Mouse (Mus musculus) neural tube, embryonic 15.5 days (tissue): ENCODE results near the gene Dnah17. TPM values are rescaled to one million over a fixed set of nuclear protein-coding genes. Genes with fewer than 3 reads are reported as not detected.

Experiments used
- ATAC-seq: fragments of 200-750 bp; cut with Nextera tagmentation; 2 replicates; pipeline ENCODE4 v1.8.0; 2017; ENCODE audit warnings: mild to moderate bottlenecking, moderate TSS enrichment, moderate library complexity; ENCODE audit not compliant: low FRiP score
- H3K27ac ChIP-seq: fragments of 300-500 bp; sonication (generic); replicated peaks from 2 replicates; pipeline ENCODE4 v1.5.1; 2015; ENCODE audit warnings: mild to moderate bottlenecking, inconsistent platforms
- H3K27me3 ChIP-seq: fragments of 300-500 bp; sonication (generic); replicated peaks from 2 replicates; pipeline ENCODE4 v1.6.1; 2015; ENCODE audit warnings: inconsistent platforms
- H3K36me3 ChIP-seq: fragments of 300-500 bp; sonication (generic); 2 replicates; pipeline ENCODE4 v1.6.1; 2015; ENCODE audit warnings: inconsistent platforms
- H3K4me1 ChIP-seq: fragments of 300-500 bp; sonication (generic); 2 replicates; pipeline ENCODE4 v1.6.1; 2015; ENCODE audit warnings: inconsistent platforms
- H3K4me2 ChIP-seq: fragments of 300-500 bp; sonication (generic); 2 replicates; pipeline ENCODE4 v1.6.1; 2015; ENCODE audit warnings: inconsistent platforms, mild to moderate bottlenecking, moderate library complexity
- H3K4me3 ChIP-seq: fragments of 300-500 bp; sonication (generic); replicated peaks from 2 replicates; pipeline ENCODE4 v1.5.1; 2015; ENCODE audit warnings: mild to moderate bottlenecking, inconsistent platforms
- H3K9ac ChIP-seq: fragments of 300-500 bp; sonication (generic); replicated peaks from 2 replicates; pipeline ENCODE4 v1.6.1; 2015; ENCODE audit warnings: mild to moderate bottlenecking, inconsistent platforms
- H3K9me3 ChIP-seq: fragments of 300-500 bp; sonication (generic); replicated peaks from 2 replicates; pipeline ENCODE4 v1.6.1; 2016; ENCODE audit warnings: inconsistent platforms
- WGBS: fragments of 180-500 bp; shearing (Covaris S2); methylation state at CpG from one replicate; pipeline ENCODE4 v1.1.7; 2015; ENCODE audit warnings: mixed read lengths; 5-methylcytosine and 5-hydroxymethylcytosine counted together
- polyA plus RNA-seq: library from polyadenylated mRNA; unstranded; fragments of >200 nt; fragmentation: Nextera tagmentation; extraction: Ambion mirVana; gene quantifications from 2 replicates; pipeline ENCODE4 v1.2.1, GENCODE M21; 2015

Dnah17 gene
- polyA plus RNA-seq, 1 experiment from 2014 or later: 0.28 TPM

DNA sequence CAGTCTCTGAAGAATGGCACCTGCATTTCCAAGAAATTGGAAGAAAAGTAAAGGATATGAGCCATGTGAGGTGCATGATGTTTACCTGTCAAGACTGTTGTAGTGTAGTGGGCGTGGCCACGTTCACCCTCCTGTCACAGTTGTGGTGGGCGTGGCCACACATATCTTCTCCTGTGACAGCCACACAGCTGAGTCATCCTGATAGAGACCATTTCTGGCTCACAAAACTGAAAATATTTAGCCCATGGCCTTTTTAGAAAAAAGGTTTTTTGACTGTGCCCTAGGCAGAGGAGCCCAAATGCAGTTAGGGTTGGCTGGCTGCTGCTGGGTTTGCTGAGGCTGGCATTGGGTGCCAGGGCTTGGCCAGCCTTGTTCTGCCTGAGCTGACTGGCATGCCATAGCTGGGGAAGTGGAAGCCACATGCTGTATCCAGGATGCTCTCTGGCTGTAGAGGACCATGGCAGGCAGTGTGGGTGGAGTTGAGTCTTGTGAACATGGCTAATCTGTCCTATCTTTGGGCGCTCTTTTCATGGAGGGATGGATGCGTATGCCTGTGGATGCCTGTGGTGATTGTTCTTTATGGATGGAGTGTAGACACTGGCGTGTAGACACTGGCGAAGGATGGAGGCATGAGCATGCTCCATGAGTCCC is 129.7 kb downstream of the Dnah17 start:
- ATAC-seq: no peak
- Histone ChIP-seq H3K4me3 (no peak overlapping the region), H3K9me3 (no peaks in the 10 kb centered on the region), H3K36me3 (peaks cover 59% of the 10 kb centered on the region), H3K4me1 (peaks cover 13% of the 10 kb centered on the region), H3K27ac (no peak overlapping the region), H3K27me3 (no peaks in the 10 kb centered on the region), H3K9ac (no peak overlapping the region), H3K4me2 (no peak overlapping the region)
- 94% methylated on average over 7 of the region's 7 CpGs for WGBS

DNA sequence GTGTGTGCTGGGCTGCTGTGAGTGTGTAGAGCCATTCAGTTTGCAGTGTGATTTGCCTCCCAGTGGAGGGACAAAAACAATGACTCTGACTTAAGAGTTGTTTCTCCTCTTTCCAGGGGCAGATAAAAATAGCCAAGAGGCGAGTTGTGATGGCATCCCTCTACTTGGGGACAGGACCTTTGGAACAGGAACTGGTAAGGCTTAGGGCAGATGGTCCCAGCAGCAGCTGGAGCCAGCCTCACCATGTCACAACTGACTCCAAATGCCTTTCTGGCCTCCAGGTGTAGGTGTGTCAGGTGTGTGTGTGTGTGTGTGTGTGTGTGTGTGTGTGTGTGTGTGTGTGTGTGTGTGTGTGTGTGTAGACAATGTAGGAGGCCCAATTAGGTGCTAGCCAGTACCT is 130.4 kb downstream of the Dnah17 start:
- no peaks in the 10 kb centered on the region for H3K9me3 ChIP-seq
- no peaks in the 10 kb centered on the region for H3K27me3 ChIP-seq
- peaks cover 19% of the 10 kb centered on the region for H3K4me1 ChIP-seq
- H3K9ac ChIP-seq: no peak overlapping the region
- H3K36me3 ChIP-seq: peaks cover 53% of the 10 kb centered on the region
- H3K27ac ChIP-seq: no peak overlapping the region
- ATAC-seq: no peak
- no peak overlapping the region for H3K4me3 ChIP-seq
- no peak overlapping the region for H3K4me2 ChIP-seq
- 73% methylated on average over 1 of the region's 1 CpGs for WGBS

GRCm38 (mm10) chr11:117999260-117999934 is 131.0 kb downstream of the Dnah17 start:
- 84% methylated on average over 6 of the region's 6 CpGs for WGBS

GRCm38 (mm10) chr11:117998356-117998755 is 132.1 kb downstream of the Dnah17 start:
- H3K4me1 ChIP-seq: peaks cover 36% of the 10 kb centered on the region
- 92% methylated on average over 4 of the region's 4 CpGs for WGBS
- no peaks in the 10 kb centered on the region for H3K9me3 ChIP-seq
- H3K27me3 ChIP-seq: no peaks in the 10 kb centered on the region
- H3K27ac ChIP-seq: no peak overlapping the region
- peaks cover 36% of the 10 kb centered on the region for H3K36me3 ChIP-seq
- H3K4me2 ChIP-seq: no peak overlapping the region
- no peak overlapping the region for H3K4me3 ChIP-seq
- no peak for ATAC-seq
- H3K9ac ChIP-seq: no peak overlapping the region

More at GRCm38 (mm10) chr11:117999260-117999934, 131.0 kb downstream of the Dnah17 start:
- Histone ChIP-seq H3K9me3 (no peaks in the 10 kb centered on the region), H3K27me3 (no peaks in the 10 kb centered on the region), H3K4me3 (no peak overlapping the region), H3K36me3 (peaks cover 46% of the 10 kb centered on the region), H3K4me1 (peaks cover 26% of the 10 kb centered on the region), H3K9ac (no peak overlapping the region), H3K4me2 (no peak overlapping the region), H3K27ac (no peak overlapping the region)
- ATAC-seq: no peak

- 93% methylated on average over 2 of the region's 2 CpGs for WGBS
- ATAC-seq: no peak
- no peaks in the 10 kb centered on the region for H3K9me3 ChIP-seq
- H3K9ac ChIP-seq: no peak overlapping the region
- H3K27ac ChIP-seq: 0 out of 2 replicates have a peak overlapping the region, but pooled peaks have one; percentile 11
- H3K27me3 ChIP-seq: no peaks in the 10 kb centered on the region
- H3K4me2 ChIP-seq: no peak overlapping the region
- peaks cover 40% of the 10 kb centered on the region for H3K4me1 ChIP-seq
- peaks cover 26% of the 10 kb centered on the region for H3K36me3 ChIP-seq
- H3K4me3 ChIP-seq: no peak overlapping the region
These were observed 133.3 kb downstream of the Dnah17 start for GRCm38 (mm10) chr11:117997085-117997484.

DNA sequence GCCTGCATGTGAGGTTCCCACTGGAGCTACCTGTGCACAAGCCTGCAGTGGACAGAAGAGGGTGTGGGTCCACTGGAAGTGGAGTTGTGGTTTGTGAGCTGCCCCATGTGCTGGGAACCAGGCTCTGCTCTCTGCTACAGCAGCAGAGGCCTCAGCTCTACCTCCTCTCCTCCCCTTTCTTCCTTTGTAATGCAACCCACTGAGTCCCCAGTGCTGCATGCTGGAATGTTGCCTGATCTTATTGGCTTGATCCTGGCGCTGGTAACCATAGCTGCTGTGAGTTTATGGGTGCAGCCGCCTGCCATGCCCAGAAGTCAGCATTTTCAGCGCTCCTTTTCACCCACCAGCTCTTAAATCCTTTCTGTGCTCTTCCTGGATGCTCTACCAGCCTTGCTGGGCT is 134.4 kb downstream of the Dnah17 start:
- Histone ChIP-seq H3K27ac (peak overlapping the region; percentile 66), H3K4me2 (no peak overlapping the region), H3K9ac (0 out of 2 replicates have a peak overlapping the region, but pooled peaks have one; percentile 2), H3K36me3 (peaks cover 15% of the 10 kb centered on the region), H3K4me3 (no peak overlapping the region), H3K27me3 (no peaks in the 10 kb centered on the region), H3K4me1 (peaks cover 46% of the 10 kb centered on the region), H3K9me3 (no peaks in the 10 kb centered on the region)
- ATAC-seq: no peak
- WGBS: 33% methylated on average over 3 of the region's 3 CpGs

GRCm38 (mm10) chr11:117995661-117996060 is 134.8 kb downstream of the Dnah17 start:
- peaks cover 50% of the 10 kb centered on the region for H3K4me1 ChIP-seq
- no peaks in the 10 kb centered on the region for H3K27me3 ChIP-seq
- H3K4me3 ChIP-seq: no peak overlapping the region
- no peak overlapping the region for H3K4me2 ChIP-seq
- peak overlapping the region; percentile 66; the same call in 1 of the 2 replicates for H3K27ac ChIP-seq
- no peaks in the 10 kb centered on the region for H3K9me3 ChIP-seq
- peak overlapping the region; percentile 34; the same call in 1 of the 2 replicates for H3K9ac ChIP-seq
- ATAC-seq: no peak
- peaks cover 11% of the 10 kb centered on the region for H3K36me3 ChIP-seq
- 55% methylated on average over 3 of the region's 3 CpGs for WGBS

GRCm38 (mm10) chr11:117995255-117995654 is 135.2 kb downstream of the Dnah17 start:
- 37% methylated on average over 2 of the region's 2 CpGs for WGBS

GRCm38 (mm10) chr11:117994250-117995057 is 136.0 kb downstream of the Dnah17 start:
- 0 out of 2 replicates have a peak, but pooled peaks cover under 1% of the 10 kb centered on the region for H3K36me3 ChIP-seq
- WGBS: 57% methylated on average over 9 of the region's 9 CpGs
- ATAC-seq: no peak
- no peak overlapping the region for H3K4me3 ChIP-seq
- no peaks in the 10 kb centered on the region for H3K27me3 ChIP-seq
- no peaks in the 10 kb centered on the region for H3K9me3 ChIP-seq
- peak overlapping the region; percentile 48 for H3K27ac ChIP-seq
- H3K4me1 ChIP-seq: peaks cover 62% of the 10 kb centered on the region
- no peak overlapping the region for H3K4me2 ChIP-seq
- H3K9ac ChIP-seq: 0 out of 2 replicates have a peak overlapping the region, but pooled peaks have one; percentile 34

More at GRCm38 (mm10) chr11:117995255-117995654, 135.2 kb downstream of the Dnah17 start:
- Histone ChIP-seq H3K4me2 (no peak overlapping the region), H3K9ac (peak overlapping the region; percentile 34; the same call in 1 of the 2 replicates), H3K4me3 (no peak overlapping the region), H3K36me3 (peaks cover 8% of the 10 kb centered on the region; the same call in 1 of the 2 replicates), H3K27ac (no peak overlapping the region), H3K9me3 (no peaks in the 10 kb centered on the region), H3K4me1 (peaks cover 54% of the 10 kb centered on the region), H3K27me3 (no peaks in the 10 kb centered on the region)
- no peak for ATAC-seq

DNA sequence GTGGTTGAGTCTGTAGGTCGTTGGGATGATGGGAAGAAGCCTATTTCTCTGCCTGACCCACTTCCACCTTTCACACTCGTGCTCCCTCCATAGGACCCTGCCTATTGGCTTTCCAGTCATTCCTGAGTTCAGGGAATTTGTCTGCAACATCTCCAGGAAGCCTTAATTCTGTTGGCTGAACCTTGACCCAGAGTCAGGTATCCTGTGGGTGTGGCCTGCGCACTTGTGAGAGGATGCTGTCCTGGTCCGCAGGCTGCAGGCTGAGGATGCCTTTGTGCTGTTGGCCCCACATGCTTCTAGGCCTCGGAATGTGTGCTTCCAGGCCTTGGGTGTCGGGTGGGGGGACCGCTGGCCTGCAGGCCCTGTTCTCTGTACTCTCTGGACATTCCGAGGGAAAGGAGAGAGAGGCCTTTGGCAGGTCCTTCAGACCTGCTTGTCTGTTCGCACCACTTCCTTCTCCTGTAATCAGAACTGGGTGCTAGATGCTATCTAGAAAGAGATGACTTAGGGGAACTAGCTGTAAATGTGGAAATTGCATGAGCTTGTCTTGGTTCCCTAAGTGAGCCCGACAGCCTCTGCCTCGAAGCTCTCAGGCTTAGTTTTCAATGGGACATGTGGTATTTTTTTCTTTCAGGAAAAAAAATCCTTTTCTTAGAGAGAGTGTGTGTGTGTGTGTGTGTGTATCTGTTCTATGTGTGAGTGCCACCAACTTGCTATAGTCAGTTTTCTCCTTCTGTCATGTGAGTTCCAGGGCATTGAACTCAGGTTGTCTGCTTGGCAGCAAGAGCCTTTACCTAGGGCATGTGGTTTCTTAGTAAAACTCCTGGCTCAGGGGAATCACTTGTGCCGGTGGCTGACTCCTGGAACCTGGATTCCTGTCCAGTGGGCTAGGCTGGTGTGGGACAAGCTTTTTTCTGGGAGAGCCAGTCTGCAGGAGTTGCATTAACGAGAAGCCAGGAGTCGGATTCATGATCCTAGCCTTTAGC is 137.0 kb downstream of the Dnah17 start:
- no peak overlapping the region for H3K9ac ChIP-seq
- no peak overlapping the region for H3K4me2 ChIP-seq
- WGBS: 78% methylated on average over 14 of the region's 14 CpGs
- no peaks in the 10 kb centered on the region for H3K27me3 ChIP-seq
- no peak overlapping the region for H3K4me3 ChIP-seq
- H3K4me1 ChIP-seq: peaks cover 68% of the 10 kb centered on the region
- H3K27ac ChIP-seq: peak overlapping the region; percentile 48
- H3K9me3 ChIP-seq: no peaks in the 10 kb centered on the region
- no peak for ATAC-seq
- no peaks in the 10 kb centered on the region for H3K36me3 ChIP-seq
